Mouse (Mus musculus): ENCODE data around the gene Agtr1a.

Agtr1a gene

GRCm38 (mm10) chr13:30364097-30364625, 27.9 kb downstream of the Agtr1a start:
- no peak for DNase-seq (ENCODE audit: low read depth)

- no peak for DNase-seq (ENCODE audit: low read depth)
Observed at GRCm38 (mm10) chr13:30364780-30365179, 28.5 kb downstream of the Agtr1a start.

GRCm38 (mm10) chr13:30365378-30365777, 29.1 kb downstream of the Agtr1a start:
- no peak for DNase-seq (ENCODE audit: low read depth)

- no peak for DNase-seq (ENCODE audit: low read depth)
Observed at GRCm38 (mm10) chr13:30368116-30368515, 31.9 kb downstream of the Agtr1a start.

GRCm38 (mm10) chr13:30368746-30369145, 32.5 kb downstream of the Agtr1a start:
- DNase-seq (ENCODE audit: low read depth): no peak

GRCm38 (mm10) chr13:30378868-30379267, 42.6 kb downstream of the Agtr1a start:
- DNase-seq (ENCODE audit: low read depth): no peak

GRCm38 (mm10) chr13:30385183-30385582, 48.9 kb downstream of the Agtr1a start:
- DNase-seq (ENCODE audit: low read depth): no peak

- no peak for DNase-seq (ENCODE audit: low read depth)
Observed at GRCm38 (mm10) chr13:30394123-30394522, 57.9 kb downstream of the Agtr1a start.

GRCm38 (mm10) chr13:30396431-30396830, 60.2 kb downstream of the Agtr1a start:
- DNase-seq (ENCODE audit: low read depth): no peak

- no peak for DNase-seq (ENCODE audit: low read depth)
Observed at GRCm38 (mm10) chr13:30398852-30399251, 62.6 kb downstream of the Agtr1a start.

GRCm38 (mm10) chr13:30400621-30401020, 64.4 kb downstream of the Agtr1a start:
- DNase-seq (ENCODE audit: low read depth): no peak

GRCm38 (mm10) chr13:30403874-30404273, 67.6 kb downstream of the Agtr1a start:
- no peak for DNase-seq (ENCODE audit: low read depth)

- no peak for DNase-seq (ENCODE audit: low read depth)
Observed at GRCm38 (mm10) chr13:30418611-30419010, 82.4 kb downstream of the Agtr1a start.

- no peak for DNase-seq (ENCODE audit: low read depth)
Observed at GRCm38 (mm10) chr13:30427008-30427407, 90.8 kb downstream of the Agtr1a start.

GRCm38 (mm10) chr13:30427436-30427835, 91.2 kb downstream of the Agtr1a start:
- DNase-seq (ENCODE audit: low read depth): no peak
